Mouse (Mus musculus): Measurements from ENCODE around the gene Dnaja1.

Gene Dnaja1

DNA sequence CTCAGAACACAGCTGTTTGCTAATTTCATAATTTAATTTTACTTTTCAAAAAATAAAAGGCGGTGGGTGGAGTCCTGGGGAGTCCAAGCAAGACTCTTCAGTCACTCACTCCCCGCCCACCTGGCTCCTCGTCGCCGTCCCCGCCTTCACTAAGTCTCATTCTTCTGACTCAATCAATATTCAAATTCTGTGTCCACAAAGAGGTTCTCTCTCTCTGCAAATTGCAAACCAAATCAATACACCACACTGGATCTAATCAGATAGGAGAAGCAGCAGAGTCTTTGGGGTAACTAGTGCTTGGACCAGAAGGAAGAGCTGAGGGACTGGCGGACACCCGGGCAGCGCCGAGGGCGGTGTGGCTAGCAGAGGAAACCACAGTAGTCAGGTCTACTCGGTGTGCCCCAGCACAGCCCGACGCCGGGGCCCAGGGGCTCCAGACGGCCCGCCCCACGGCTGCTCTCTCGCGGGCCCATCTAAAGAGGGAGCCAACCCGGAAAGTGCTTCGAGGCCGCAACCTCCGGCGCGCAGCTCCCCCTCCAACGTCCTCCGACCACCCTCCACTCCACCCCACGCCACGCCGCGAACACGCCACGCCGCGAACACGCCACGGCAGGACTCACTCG, 35.3 kb downstream of the Dnaja1 start:
- no peak for DNase-seq

GRCm38 (mm10) chr4:40757780-40758420, 36.0 kb downstream of the Dnaja1 start, which contains the start of gene Smu1:
Smu1 (minus strand) TSS chr4:40757923.
- DNase-seq = peak; percentile 99 to 100

DNA sequence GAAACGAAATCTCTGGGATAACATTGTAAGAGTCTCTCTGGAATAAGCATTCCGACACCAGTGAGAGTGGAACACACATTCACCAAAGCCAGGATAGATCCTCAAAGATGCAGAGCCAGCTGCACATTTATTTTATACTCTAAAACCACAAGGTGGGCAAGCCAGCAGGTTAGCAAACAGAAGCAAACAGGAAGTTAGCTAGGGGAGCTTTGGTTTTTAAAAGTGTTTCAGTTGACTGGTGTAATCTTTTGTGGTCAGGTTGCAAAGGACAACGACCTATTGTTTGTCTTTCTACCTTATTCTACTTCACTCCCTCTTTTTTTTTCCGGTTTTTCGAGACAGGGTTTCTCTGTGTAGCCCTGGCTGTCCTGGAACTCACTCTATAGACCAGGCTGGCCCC, 37.9 kb downstream of the Dnaja1 start:
- DNase-seq = no peak

- peak; percentile 63 to 82 for DNase-seq
Observed at GRCm38 (mm10) chr4:40774279-40775259, 52.6 kb downstream of the Dnaja1 start.

DNA sequence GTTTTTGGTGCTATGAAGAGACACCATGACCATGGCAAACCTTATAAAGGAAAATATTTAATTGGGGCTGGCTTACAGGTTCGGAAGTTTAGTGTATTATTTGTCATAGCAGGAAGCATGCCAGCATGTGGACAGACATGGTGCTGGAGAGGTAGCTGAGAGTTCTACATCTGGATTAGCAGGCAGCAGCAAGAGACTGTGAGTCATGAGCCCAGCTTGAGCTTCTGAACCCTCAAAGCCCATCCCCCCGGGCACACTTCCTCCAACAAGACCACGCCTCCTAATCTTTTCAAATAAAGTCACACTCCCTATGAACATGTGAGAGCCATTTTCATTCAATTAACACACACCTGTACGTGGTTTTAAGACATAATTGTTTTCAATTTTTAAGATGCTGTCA, 54.5 kb downstream of the Dnaja1 start:
- DNase-seq = no peak

GRCm38 (mm10) chr4:40777116-40777515, 55.2 kb downstream of the Dnaja1 start:
- no peak for DNase-seq

GRCm38 (mm10) chr4:40778656-40779055, 56.7 kb downstream of the Dnaja1 start:
- DNase-seq = peak in 1 of 2 experiments; percentile 22

- DNase-seq = no peak
Observed at GRCm38 (mm10) chr4:40781143-40781542, 59.2 kb downstream of the Dnaja1 start.

DNA sequence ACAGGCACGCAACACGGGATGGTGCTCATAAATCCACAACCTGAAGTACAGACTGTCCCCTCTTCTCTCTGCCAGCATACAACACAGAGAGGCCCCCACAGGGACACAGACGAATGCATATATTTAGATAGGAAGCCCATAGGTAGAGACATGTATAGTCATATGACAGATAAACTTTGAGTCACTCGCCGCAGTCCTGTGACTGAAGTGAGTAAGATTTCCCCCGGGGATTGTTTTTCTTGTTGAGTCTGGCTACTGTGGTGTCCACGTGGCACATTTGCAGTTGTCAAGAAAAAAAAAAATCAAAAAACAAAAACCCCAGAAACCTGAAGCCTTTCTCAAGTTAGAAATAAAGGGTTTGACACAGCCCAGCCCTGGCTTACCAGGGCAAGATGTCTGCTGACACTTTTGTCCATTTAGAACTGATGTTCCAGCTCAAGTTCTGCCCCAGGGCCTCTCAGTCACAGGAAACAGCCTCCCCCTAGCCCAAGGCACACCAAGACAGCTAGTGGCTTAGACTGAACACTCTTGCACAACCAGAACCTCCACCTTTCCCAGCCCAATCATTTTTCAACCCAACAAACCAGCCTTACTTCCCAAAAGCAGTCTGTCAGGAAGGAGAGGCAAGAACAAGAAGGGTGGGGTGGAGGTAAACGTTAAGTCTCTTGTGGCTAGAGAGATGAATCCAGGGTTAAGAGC, 60.0 kb downstream of the Dnaja1 start:
- DNase-seq = no peak

- DNase-seq = no peak
Observed at GRCm38 (mm10) chr4:40783049-40783448, 61.1 kb downstream of the Dnaja1 start.

DNA sequence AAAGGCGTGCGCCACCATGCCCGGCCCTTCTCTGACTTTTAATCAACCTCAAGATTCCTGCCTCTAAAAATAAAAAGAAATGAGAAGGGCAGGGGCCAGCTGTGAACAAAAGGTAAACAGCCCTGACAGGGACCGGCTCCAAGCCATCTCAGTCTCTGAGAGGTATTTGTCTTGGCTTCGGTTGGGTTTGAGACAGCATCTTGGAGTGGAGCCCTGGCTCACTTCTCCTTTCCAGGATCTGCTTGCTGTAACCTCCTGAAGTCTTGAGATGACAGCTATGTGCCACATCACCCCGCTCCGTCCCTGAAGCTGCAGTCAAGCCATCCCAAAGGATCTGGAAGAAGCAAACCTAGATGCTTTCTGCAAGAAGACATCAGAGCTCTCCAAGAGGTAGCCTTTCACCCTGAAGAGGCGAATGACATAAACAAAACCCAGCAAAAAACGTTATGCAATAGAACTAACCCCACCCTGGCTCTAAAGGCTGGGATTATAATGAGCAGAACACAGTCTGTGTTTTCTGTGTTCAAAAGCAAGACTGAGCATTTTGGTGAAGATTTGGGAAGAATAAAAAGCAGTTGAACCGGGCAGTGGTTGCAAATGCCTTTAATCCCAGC, 62.7 kb downstream of the Dnaja1 start:
- no peak for DNase-seq

DNA sequence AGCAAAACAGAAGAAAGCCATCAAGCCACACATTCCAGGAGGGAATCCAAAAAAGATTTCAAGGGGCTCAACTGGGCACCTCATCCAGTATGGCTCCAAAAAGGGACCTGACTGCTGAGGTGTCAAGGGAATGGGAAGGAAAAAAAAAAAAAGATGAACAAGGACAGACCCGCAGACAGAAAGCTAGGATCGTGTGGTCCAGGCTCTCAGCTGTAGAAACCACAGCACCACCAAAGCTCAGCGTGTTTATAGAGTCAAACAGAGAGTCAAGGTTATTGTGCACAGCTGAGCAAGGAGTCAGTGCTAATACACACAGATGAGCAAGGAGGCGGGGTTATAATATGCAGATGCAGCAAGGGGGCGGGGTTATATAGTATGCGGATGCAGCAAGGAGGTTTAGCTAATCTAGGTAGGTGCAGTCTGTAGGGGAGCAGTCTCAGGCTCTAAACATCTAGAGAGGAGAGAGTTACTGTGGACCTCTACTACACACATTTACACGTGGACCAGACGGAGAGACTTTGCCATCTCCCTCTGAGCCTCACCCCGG, 63.7 kb downstream of the Dnaja1 start:
- DNase-seq = no peak

DNA sequence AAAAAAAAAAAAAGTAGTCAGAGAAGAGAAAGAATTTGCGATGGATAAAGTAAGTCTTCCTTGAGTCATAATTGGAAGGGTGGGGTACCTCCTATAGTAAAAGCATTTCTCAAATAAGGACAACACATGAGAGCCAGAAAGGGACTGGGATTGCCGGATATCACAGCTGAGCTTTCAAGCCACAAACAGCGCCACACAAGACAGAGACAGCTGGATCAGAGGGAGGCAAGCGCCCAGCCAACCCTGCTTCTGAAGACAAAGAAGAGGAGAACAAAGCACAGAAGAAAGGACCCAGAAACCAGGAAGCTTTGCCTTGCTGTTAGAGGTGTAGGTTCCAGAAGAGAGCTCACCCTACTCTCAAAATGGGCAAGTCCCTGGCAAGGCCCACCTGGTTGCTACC, 64.6 kb downstream of the Dnaja1 start:
- no peak for DNase-seq
